Mouse (Mus musculus): ENCODE data around the gene Scn8a. TPM values are rescaled to one million over a fixed set of nuclear protein-coding genes. Genes with fewer than 3 reads are reported as not detected.

Scn8a gene
- polyA plus RNA-seq, 1 experiment from 2014 or later, result 3.1 TPM

GRCm38 (mm10) chr15:100922210-100922609 is 52.6 kb downstream of the Scn8a start:
- ATAC-seq (ENCODE audit: insufficient number of reproducible peaks, low FRiP score, low TSS enrichment, low read depth), result no peak

GRCm38 (mm10) chr15:100923476-100923875 is 53.8 kb downstream of the Scn8a start:
- no peaks in the 10 kb centered on the region for H3K36me3 ChIP-seq
- 17% methylated on average over 19 of the region's 19 CpGs for WGBS
- no peak overlapping the region for H3K9ac ChIP-seq
- H3K4me3 ChIP-seq, result peak overlapping the region; percentile 7; the same call in 1 of the 2 replicates
- peak overlapping the region; percentile 29; the same call in 1 of the 2 replicates for H3K4me2 ChIP-seq
- no peak overlapping the region for H3K27ac ChIP-seq
- H3K9me3 ChIP-seq, result no peaks in the 10 kb centered on the region
- peaks cover 12% of the 10 kb centered on the region for H3K4me1 ChIP-seq
- no peak for ATAC-seq (ENCODE audit: insufficient number of reproducible peaks, low FRiP score, low TSS enrichment, low read depth)
- H3K27me3 ChIP-seq, result no peaks in the 10 kb centered on the region

More at GRCm38 (mm10) chr15:100922210-100922609, 52.6 kb downstream of the Scn8a start:
- Histone ChIP-seq H3K4me1 (peaks cover 12% of the 10 kb centered on the region), H3K9ac (no peak overlapping the region), H3K4me2 (no peak overlapping the region), H3K4me3 (no peak overlapping the region), H3K27me3 (no peaks in the 10 kb centered on the region), H3K27ac (no peak overlapping the region), H3K9me3 (no peaks in the 10 kb centered on the region), H3K36me3 (no peaks in the 10 kb centered on the region)
- WGBS, result 96% methylated on average over 11 of the region's 11 CpGs

GRCm38 (mm10) chr15:100924941-100925340 is 55.3 kb downstream of the Scn8a start:
- H3K4me2 ChIP-seq, result no peak overlapping the region
- WGBS, result 61% methylated on average over 10 of the region's 10 CpGs
- no peak overlapping the region for H3K27ac ChIP-seq
- no peaks in the 10 kb centered on the region for H3K27me3 ChIP-seq
- no peaks in the 10 kb centered on the region for H3K36me3 ChIP-seq
- ATAC-seq (ENCODE audit: insufficient number of reproducible peaks, low FRiP score, low TSS enrichment, low read depth), result no peak
- H3K4me1 ChIP-seq, result peaks cover 12% of the 10 kb centered on the region
- H3K4me3 ChIP-seq, result no peak overlapping the region
- H3K9ac ChIP-seq, result no peak overlapping the region
- H3K9me3 ChIP-seq, result no peaks in the 10 kb centered on the region

GRCm38 (mm10) chr15:100930477-100930876 is 60.8 kb downstream of the Scn8a start:
- Histone ChIP-seq H3K4me2 (no peak overlapping the region), H3K9ac (no peak overlapping the region), H3K27me3 (no peaks in the 10 kb centered on the region), H3K9me3 (no peaks in the 10 kb centered on the region), H3K4me3 (no peak overlapping the region), H3K27ac (no peak overlapping the region), H3K4me1 (no peaks in the 10 kb centered on the region), H3K36me3 (no peaks in the 10 kb centered on the region)
- WGBS, result 55% methylated on average over 3 of the region's 3 CpGs
- no peak for ATAC-seq (ENCODE audit: insufficient number of reproducible peaks, low FRiP score, low TSS enrichment, low read depth)

GRCm38 (mm10) chr15:100936176-100936575 is 66.5 kb downstream of the Scn8a start:
- H3K9me3 ChIP-seq, result no peaks in the 10 kb centered on the region
- no peaks in the 10 kb centered on the region for H3K27me3 ChIP-seq
- peaks cover 14% of the 10 kb centered on the region for H3K4me1 ChIP-seq
- WGBS, result 47% methylated on average over 24 of the region's 24 CpGs
- H3K27ac ChIP-seq, result no peak overlapping the region
- H3K4me2 ChIP-seq, result peak overlapping the region; percentile 29
- ATAC-seq (ENCODE audit: insufficient number of reproducible peaks, low FRiP score, low TSS enrichment, low read depth), result no peak
- peak overlapping the region; percentile 25 for H3K4me3 ChIP-seq
- H3K9ac ChIP-seq, result no peak overlapping the region
- H3K36me3 ChIP-seq, result no peaks in the 10 kb centered on the region

- Histone ChIP-seq H3K4me2 (no peak overlapping the region), H3K27ac (no peak overlapping the region), H3K9me3 (no peaks in the 10 kb centered on the region), H3K27me3 (no peaks in the 10 kb centered on the region), H3K4me1 (0 out of 2 replicates have a peak, but pooled peaks cover 4% of the 10 kb centered on the region), H3K9ac (no peak overlapping the region), H3K36me3 (no peaks in the 10 kb centered on the region), H3K4me3 (no peak overlapping the region)
- WGBS, result 88% methylated on average over 13 of the region's 13 CpGs
- ATAC-seq (ENCODE audit: insufficient number of reproducible peaks, low FRiP score, low TSS enrichment, low read depth), result no peak
These were observed 78.7 kb downstream of the Scn8a start for GRCm38 (mm10) chr15:100948383-100948782.

- H3K4me2 ChIP-seq, result no peak overlapping the region
- H3K27ac ChIP-seq, result no peak overlapping the region
- no peaks in the 10 kb centered on the region for H3K9me3 ChIP-seq
- H3K4me1 ChIP-seq, result 0 out of 2 replicates have a peak, but pooled peaks cover 4% of the 10 kb centered on the region
- no peaks in the 10 kb centered on the region for H3K36me3 ChIP-seq
- H3K27me3 ChIP-seq, result no peaks in the 10 kb centered on the region
- WGBS, result 71% methylated on average over 4 of the region's 4 CpGs
- no peak for ATAC-seq (ENCODE audit: insufficient number of reproducible peaks, low FRiP score, low TSS enrichment, low read depth)
- H3K9ac ChIP-seq, result no peak overlapping the region
- H3K4me3 ChIP-seq, result no peak overlapping the region
These were observed 79.5 kb downstream of the Scn8a start for GRCm38 (mm10) chr15:100949169-100949568.

GRCm38 (mm10) chr15:100951491-100951890 is 81.8 kb downstream of the Scn8a start:
- Histone ChIP-seq H3K27ac (no peak overlapping the region), H3K4me3 (no peak overlapping the region), H3K9ac (0 out of 2 replicates have a peak overlapping the region, but pooled peaks have one; percentile 4), H3K4me1 (0 out of 2 replicates have a peak, but pooled peaks cover 4% of the 10 kb centered on the region), H3K4me2 (no peak overlapping the region), H3K9me3 (no peaks in the 10 kb centered on the region), H3K27me3 (no peaks in the 10 kb centered on the region), H3K36me3 (no peaks in the 10 kb centered on the region)
- ATAC-seq (ENCODE audit: insufficient number of reproducible peaks, low FRiP score, low TSS enrichment, low read depth), result no peak
- 73% methylated on average over 10 of the region's 10 CpGs for WGBS

- no peak for ATAC-seq (ENCODE audit: insufficient number of reproducible peaks, low FRiP score, low TSS enrichment, low read depth)
- Histone ChIP-seq H3K4me1 (0 out of 2 replicates have a peak, but pooled peaks cover 4% of the 10 kb centered on the region), H3K4me2 (no peak overlapping the region), H3K36me3 (no peaks in the 10 kb centered on the region), H3K9me3 (no peaks in the 10 kb centered on the region), H3K27me3 (no peaks in the 10 kb centered on the region), H3K9ac (no peak overlapping the region), H3K4me3 (no peak overlapping the region), H3K27ac (no peak overlapping the region)
- 74% methylated on average over 2 of the region's 2 CpGs for WGBS
These were observed 82.6 kb downstream of the Scn8a start for GRCm38 (mm10) chr15:100952292-100952691.

- H3K4me3 ChIP-seq, result no peak overlapping the region
- 0 out of 2 replicates have a peak, but pooled peaks cover 4% of the 10 kb centered on the region for H3K4me1 ChIP-seq
- no peaks in the 10 kb centered on the region for H3K36me3 ChIP-seq
- H3K9me3 ChIP-seq, result no peaks in the 10 kb centered on the region
- ATAC-seq (ENCODE audit: insufficient number of reproducible peaks, low FRiP score, low TSS enrichment, low read depth), result no peak
- H3K27me3 ChIP-seq, result no peaks in the 10 kb centered on the region
- H3K9ac ChIP-seq, result no peak overlapping the region
- no peak overlapping the region for H3K4me2 ChIP-seq
- H3K27ac ChIP-seq, result no peak overlapping the region
- WGBS, result 46% methylated on average over 8 of the region's 8 CpGs
These were observed 83.2 kb downstream of the Scn8a start for GRCm38 (mm10) chr15:100952854-100953253.

- Histone ChIP-seq H3K9ac (no peak overlapping the region), H3K36me3 (no peaks in the 10 kb centered on the region), H3K27ac (no peak overlapping the region), H3K4me2 (no peak overlapping the region), H3K9me3 (no peaks in the 10 kb centered on the region), H3K4me3 (no peak overlapping the region), H3K4me1 (0 out of 2 replicates have a peak, but pooled peaks cover 4% of the 10 kb centered on the region), H3K27me3 (no peaks in the 10 kb centered on the region)
- WGBS, result 63% methylated on average over 7 of the region's 7 CpGs
- ATAC-seq (ENCODE audit: insufficient number of reproducible peaks, low FRiP score, low TSS enrichment, low read depth), result no peak
These were observed 84.3 kb downstream of the Scn8a start for GRCm38 (mm10) chr15:100953955-100954354.

- Histone ChIP-seq H3K36me3 (no peaks in the 10 kb centered on the region), H3K4me3 (no peak overlapping the region), H3K27ac (no peak overlapping the region), H3K9me3 (no peaks in the 10 kb centered on the region), H3K4me2 (no peak overlapping the region), H3K27me3 (no peaks in the 10 kb centered on the region), H3K9ac (no peak overlapping the region), H3K4me1 (no peaks in the 10 kb centered on the region)
- ATAC-seq (ENCODE audit: insufficient number of reproducible peaks, low FRiP score, low TSS enrichment, low read depth), result no peak
- 76% methylated on average over 16 of the region's 16 CpGs for WGBS
These were observed 85.1 kb downstream of the Scn8a start for GRCm38 (mm10) chr15:100954751-100955150.

GRCm38 (mm10) chr15:100960958-100961357 is 91.3 kb downstream of the Scn8a start:
- WGBS, result 71% methylated on average over 6 of the region's 6 CpGs
- no peak for ATAC-seq (ENCODE audit: insufficient number of reproducible peaks, low FRiP score, low TSS enrichment, low read depth)
- no peaks in the 10 kb centered on the region for H3K36me3 ChIP-seq

More at GRCm38 (mm10) chr15:100960958-100961357, 91.3 kb downstream of the Scn8a start:
- H3K9me3 ChIP-seq, result no peaks in the 10 kb centered on the region
- H3K4me3 ChIP-seq, result no peak overlapping the region
- no peak overlapping the region for H3K9ac ChIP-seq
- H3K4me2 ChIP-seq, result no peak overlapping the region
- H3K27me3 ChIP-seq, result no peaks in the 10 kb centered on the region
- H3K4me1 ChIP-seq, result no peaks in the 10 kb centered on the region
- H3K27ac ChIP-seq, result no peak overlapping the region
